ENCODE assay signal across 13 mouse cellular contexts in genomic region chr12:32533641-32534040, GRCm38 (mm10).
A peak's percentile ranks its signal among the peaks of the same experiment; 100 is the strongest.
DNase-seq lines count a peak whose midpoint lies in the region; ATAC-seq and TF ChIP-seq lines count a peak whose summit lies in the region.
"Had no signal": no experiment of that assay in that cellular context is flagged by ENCODE, and none has a peak within 500 bp of the region (broad histone marks: within the 10 kb centered on the region; RNA-seq: fewer than 3 reads in every experiment).

No protein-coding gene starts in this region.

- no peaks in the 10 kb centered on the region for H3K36me3 ChIP-seq in liver, embryonic 14.5 days (replicated peaks; ENCODE audit: control insufficient read depth, insufficient read depth, low read depth)
- no peaks in the 10 kb centered on the region for H3K36me3 ChIP-seq in intestine, embryonic 14.5 days (ENCODE audit: control insufficient read depth, insufficient read depth, low read length)
- H3K36me3 ChIP-seq in liver, postnatal 0 days (replicated peaks; ENCODE audit: insufficient read depth, low read length) = no peaks in the 10 kb centered on the region
- no peaks in the 10 kb centered on the region for H3K36me3 ChIP-seq in stomach, postnatal 0 days (ENCODE audit: control insufficient read depth, insufficient read depth, low read length)
- H3K36me3 ChIP-seq in forebrain, postnatal 0 days (ENCODE audit: insufficient read depth) = no peaks in the 10 kb centered on the region
- H3K36me3 ChIP-seq: embryonic facial prominence, embryonic 13.5 days; neural tube, embryonic 12.5 days had no signal

- no peak for TF ChIP-seq EP300 in liver, embryonic 14.5 days (IDR thresholded peaks at IDR 0.05; ENCODE audit: low read depth)
- TF ChIP-seq EP300 in liver, postnatal 0 days (IDR thresholded peaks at IDR 0.05; ENCODE audit: low read depth) = no peak
- no peak for TF ChIP-seq EP300 in stomach, postnatal 0 days (optimal IDR thresholded peaks at IDR 0.05)

- TF ChIP-seq CTCF in liver, embryonic 14.5 days (IDR thresholded peaks at IDR 0.05; ENCODE audit: low read depth) = no peak
- TF ChIP-seq CTCF in liver, postnatal 0 days (IDR thresholded peaks at IDR 0.05; ENCODE audit: low read depth) = 0 out of 2 replicates have a peak, but pooled peaks have one; percentile 3
- 0 out of 2 replicates have a peak, but pooled peaks have one; percentile 30 for TF ChIP-seq CTCF in stomach, postnatal 0 days (IDR thresholded peaks at IDR 0.05; ENCODE audit: low read depth)
- TF ChIP-seq CTCF in forebrain, postnatal 0 days (IDR thresholded peaks at IDR 0.05; ENCODE audit: low read depth) = no peak

- H3K27ac ChIP-seq in liver, embryonic 14.5 days = no peak overlapping the region
- no peak overlapping the region for H3K27ac ChIP-seq in intestine, embryonic 14.5 days (ENCODE audit: low read depth)
- no peak overlapping the region for H3K27ac ChIP-seq in liver, postnatal 0 days (ENCODE audit: low read depth)
- H3K27ac ChIP-seq in stomach, postnatal 0 days (replicated peaks) = no peak overlapping the region
- H3K27ac ChIP-seq in forebrain, postnatal 0 days (ENCODE audit: low read depth, low read length) = no peak overlapping the region
- H3K27ac ChIP-seq: embryonic facial prominence, embryonic 13.5 days; neural tube, embryonic 12.5 days had no signal

- no peak overlapping the region for H3K9ac ChIP-seq in liver, embryonic 14.5 days (replicated peaks)
- no peak overlapping the region for H3K9ac ChIP-seq in intestine, embryonic 14.5 days (ENCODE audit: low read length)
- no peak overlapping the region for H3K9ac ChIP-seq in liver, postnatal 0 days (replicated peaks)
- H3K9ac ChIP-seq in stomach, postnatal 0 days (ENCODE audit: low read length) = no peak overlapping the region
- no peak overlapping the region for H3K9ac ChIP-seq in forebrain, postnatal 0 days
- H3K9ac ChIP-seq: embryonic facial prominence, embryonic 13.5 days; neural tube, embryonic 12.5 days had no signal

- no peaks in the 10 kb centered on the region for H3K9me3 ChIP-seq in liver, embryonic 14.5 days (ENCODE audit: control insufficient read depth, low read length)
- no peaks in the 10 kb centered on the region for H3K9me3 ChIP-seq in intestine, embryonic 14.5 days (ENCODE audit: control insufficient read depth, low read length)
- no peaks in the 10 kb centered on the region for H3K9me3 ChIP-seq in liver, postnatal 0 days (ENCODE audit: low read length)
- H3K9me3 ChIP-seq in stomach, postnatal 0 days (ENCODE audit: control insufficient read depth, low read length) = no peaks in the 10 kb centered on the region
- H3K9me3 ChIP-seq in forebrain, postnatal 0 days (ENCODE audit: low read length) = no peaks in the 10 kb centered on the region
- H3K9me3 ChIP-seq: embryonic facial prominence, embryonic 13.5 days; megakaryocyte, embryonic 14.5 days; neural tube, embryonic 12.5 days had no signal

- peak in 2 of 3 experiments; percentile 1 to 4 for DNase-seq in liver, embryonic 14.5 days (ENCODE audit: low read depth in 3 of 3, low spot score in 3 of 3)
- no peak for DNase-seq in liver
- DNase-seq in intestine, embryonic 14.5 days (ENCODE audit: low spot score) = no peak
- DNase-seq in liver, postnatal 0 days = peak; percentile 30
- DNase-seq in stomach, postnatal 0 days (ENCODE audit: low spot score) = peak; percentile 51
- no peak for DNase-seq in forebrain, postnatal 0 days
- no peak for DNase-seq in cerebellum, postnatal 36 days
- DNase-seq: right cerebral cortex, postnatal 14 days had no signal

- no peaks in the 10 kb centered on the region for H3K4me1 ChIP-seq in liver, embryonic 14.5 days (replicated peaks; ENCODE audit: control insufficient read depth in 2 of 2, insufficient read depth in 2 of 2, low read length in 1 of 2)
- no peaks in the 10 kb centered on the region for H3K4me1 ChIP-seq in intestine, embryonic 14.5 days (replicated peaks; ENCODE audit: control insufficient read depth, insufficient read depth, low read length)
- H3K4me1 ChIP-seq in liver, postnatal 0 days (ENCODE audit: insufficient read depth) = no peaks in the 10 kb centered on the region
- no peaks in the 10 kb centered on the region for H3K4me1 ChIP-seq in stomach, postnatal 0 days (replicated peaks; ENCODE audit: control insufficient read depth, insufficient read depth)
- H3K4me1 ChIP-seq in forebrain, postnatal 0 days (ENCODE audit: insufficient read depth) = no peaks in the 10 kb centered on the region
- H3K4me1 ChIP-seq: embryonic facial prominence, embryonic 13.5 days; megakaryocyte, embryonic 14.5 days; neural tube, embryonic 12.5 days had no signal

- no peak overlapping the region for H3K4me2 ChIP-seq in liver, embryonic 14.5 days (ENCODE audit: low read depth)
- H3K4me2 ChIP-seq in intestine, embryonic 14.5 days (ENCODE audit: low read length) = no peak overlapping the region
- H3K4me2 ChIP-seq in liver, postnatal 0 days (ENCODE audit: low read depth, low read length) = no peak overlapping the region
- no peak overlapping the region for H3K4me2 ChIP-seq in stomach, postnatal 0 days (replicated peaks; ENCODE audit: low read depth)
- no peak overlapping the region for H3K4me2 ChIP-seq in forebrain, postnatal 0 days (ENCODE audit: low read depth)
- H3K4me2 ChIP-seq: embryonic facial prominence, embryonic 13.5 days; neural tube, embryonic 12.5 days had no signal

- no peaks in the 10 kb centered on the region for H3K27me3 ChIP-seq in liver, embryonic 14.5 days (ENCODE audit: control insufficient read depth, insufficient read depth, low read length)
- no peaks in the 10 kb centered on the region for H3K27me3 ChIP-seq in intestine, embryonic 14.5 days (replicated peaks; ENCODE audit: control insufficient read depth, insufficient read depth, low read length)
- no peaks in the 10 kb centered on the region for H3K27me3 ChIP-seq in liver, postnatal 0 days (ENCODE audit: insufficient read depth, low read length)
- H3K27me3 ChIP-seq in stomach, postnatal 0 days (ENCODE audit: control insufficient read depth, insufficient read depth, low read length) = no peaks in the 10 kb centered on the region
- no peaks in the 10 kb centered on the region for H3K27me3 ChIP-seq in forebrain, postnatal 0 days (ENCODE audit: insufficient read depth, low read length)
- H3K27me3 ChIP-seq: embryonic facial prominence, embryonic 13.5 days; megakaryocyte, embryonic 14.5 days; neural tube, embryonic 12.5 days had no signal

- no peak overlapping the region for H3K4me3 ChIP-seq in liver, embryonic 14.5 days (ENCODE audit: insufficient read depth in 1 of 2, low read depth in 2 of 2, low read length in 2 of 2)
- no peak overlapping the region for H3K4me3 ChIP-seq in intestine, embryonic 14.5 days (ENCODE audit: low read depth, low read length)
- H3K4me3 ChIP-seq in liver, postnatal 0 days (ENCODE audit: low read depth, low read length) = no peak overlapping the region
- H3K4me3 ChIP-seq in stomach, postnatal 0 days (ENCODE audit: low read depth, low read length) = no peak overlapping the region
- H3K4me3 ChIP-seq in forebrain, postnatal 0 days (ENCODE audit: low read depth, low read length) = no peak overlapping the region
- H3K4me3 ChIP-seq: embryonic facial prominence, embryonic 13.5 days; megakaryocyte, embryonic 14.5 days; neural tube, embryonic 12.5 days had no signal

- ATAC-seq in liver, embryonic 14.5 days (ENCODE audit: insufficient read depth) = no peak
- 0 out of 2 replicates have a peak, but pooled peaks have one; percentile 64 for ATAC-seq in intestine, embryonic 14.5 days (replicated peaks; ENCODE audit: low FRiP score, low TSS enrichment, low read depth)
- peak; percentile 68 for ATAC-seq in liver, postnatal 0 days
- ATAC-seq in stomach, postnatal 0 days (ENCODE audit: low FRiP score, low TSS enrichment) = peak; percentile 90
- ATAC-seq in forebrain, postnatal 0 days = no peak
- no peak for ATAC-seq in erythroid progenitor cell, adult 5-6 weeks (replicated peaks; ENCODE audit: low FRiP score, poor library complexity, severe bottlenecking)
- ATAC-seq: inflammation-experienced regulatory T-cells, adult 6 months had no signal

Comparison
In these comparisons a context has a peak if more than half of its experiments do, and no peak if none do; other contexts are left out.
1. ATAC-seq: peak in intestine, embryonic 14.5 days (single experiment), liver, postnatal 0 days (single experiment) and stomach, postnatal 0 days (single experiment); none in liver, embryonic 14.5 days (single experiment), forebrain, postnatal 0 days (single experiment) and erythroid progenitor cell, adult 5-6 weeks (single experiment).
2. DNase-seq: peak in liver, embryonic 14.5 days (2 of 3), liver, postnatal 0 days (single experiment) and stomach, postnatal 0 days (single experiment); none in liver (single experiment), intestine, embryonic 14.5 days (single experiment), forebrain, postnatal 0 days (single experiment) and cerebellum, postnatal 36 days (0 of 2).
3. CTCF ChIP-seq: peak in liver, postnatal 0 days (single experiment) and stomach, postnatal 0 days (single experiment); none in liver, embryonic 14.5 days (single experiment) and forebrain, postnatal 0 days (single experiment).